Mouse (Mus musculus): Measurements from ENCODE around the gene Fgfr2.

The Fgfr2 gene

GRCm38 (mm10) chr7:130976305-130976935, 2146.7 kb downstream of the Fgfr2 start:
- in situ Hi-C loops (cut with MseI, MboI), result no loop called here

- in situ Hi-C loops (cut with MseI, MboI), result no loop called here
These were observed 2150.4 kb downstream of the Fgfr2 start for GRCm38 (mm10) chr7:130972767-130973166.

DNA sequence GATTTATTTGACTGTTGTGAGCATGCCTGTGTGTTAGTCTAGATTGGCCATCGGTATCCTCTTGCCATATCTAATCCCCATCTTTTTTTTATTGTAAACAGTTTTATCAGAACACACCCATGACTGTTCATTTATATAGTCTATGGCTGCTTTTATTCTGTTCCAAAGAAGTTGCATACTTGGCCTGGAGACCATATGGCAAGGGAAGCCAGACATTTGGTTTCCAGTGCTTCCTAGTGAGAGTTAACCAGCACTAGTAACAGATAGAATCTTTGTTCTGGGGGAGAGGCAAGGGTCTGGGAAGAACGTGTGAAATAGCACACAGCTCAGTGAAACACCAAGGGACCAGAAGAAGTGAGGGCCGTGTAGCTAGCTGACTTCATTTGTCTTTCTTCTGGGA, 2153.6 kb downstream of the Fgfr2 start:
- in situ Hi-C loops (cut with MseI, MboI), result no loop called here

DNA sequence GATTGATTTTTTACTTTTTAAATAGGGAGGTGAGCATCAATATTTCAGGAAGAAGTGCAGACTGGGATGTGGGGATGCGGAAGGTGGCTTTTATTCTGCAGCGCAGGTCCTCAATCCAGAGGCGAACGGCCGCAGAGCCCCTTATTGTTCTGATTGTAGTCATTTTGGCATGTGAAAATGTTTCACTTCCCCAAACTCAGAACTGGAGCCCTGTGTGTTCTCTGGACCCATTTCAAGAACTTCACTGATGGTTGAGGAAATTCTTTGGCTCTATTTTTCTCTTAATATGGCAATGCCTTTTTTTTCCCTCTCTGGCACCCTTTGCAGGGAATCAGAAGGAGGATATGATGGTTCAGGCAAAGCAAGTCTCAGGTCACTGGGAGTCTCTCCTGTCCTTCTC, 2154.1 kb downstream of the Fgfr2 start:
- in situ Hi-C loops (cut with MseI, MboI), result no loop called here

DNA sequence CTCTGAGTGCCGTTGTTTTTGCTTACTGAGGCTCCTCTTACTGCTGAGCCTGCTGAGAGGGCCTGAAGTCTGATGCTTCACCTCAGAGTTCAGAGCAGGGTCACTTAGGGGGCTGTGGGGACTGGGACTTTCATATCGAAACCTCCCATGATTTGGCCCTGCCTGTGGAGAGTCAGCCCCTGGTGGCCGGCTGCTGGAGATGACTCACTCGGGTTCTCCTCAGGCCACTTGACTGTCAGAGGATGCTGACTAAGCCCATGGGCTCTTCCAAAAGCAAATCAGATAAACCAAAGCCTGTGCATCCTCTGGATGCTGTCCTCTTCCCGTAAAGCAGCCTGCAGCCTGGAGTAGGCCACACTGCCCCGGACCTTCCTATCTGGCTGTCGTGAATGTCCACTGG, 2154.6 kb downstream of the Fgfr2 start:
- in situ Hi-C loops (cut with MseI, MboI), result no loop called here

- in situ Hi-C loops (cut with MseI, MboI), result no loop called here
These were observed 2155.2 kb downstream of the Fgfr2 start for GRCm38 (mm10) chr7:130967901-130968300.

GRCm38 (mm10) chr7:130966876-130967275, 2156.3 kb downstream of the Fgfr2 start:
- in situ Hi-C loops (cut with MseI, MboI), result no loop called here

- in situ Hi-C loops (cut with MseI, MboI), result no loop called here
These were observed 2156.7 kb downstream of the Fgfr2 start for GRCm38 (mm10) chr7:130966451-130966850.

DNA sequence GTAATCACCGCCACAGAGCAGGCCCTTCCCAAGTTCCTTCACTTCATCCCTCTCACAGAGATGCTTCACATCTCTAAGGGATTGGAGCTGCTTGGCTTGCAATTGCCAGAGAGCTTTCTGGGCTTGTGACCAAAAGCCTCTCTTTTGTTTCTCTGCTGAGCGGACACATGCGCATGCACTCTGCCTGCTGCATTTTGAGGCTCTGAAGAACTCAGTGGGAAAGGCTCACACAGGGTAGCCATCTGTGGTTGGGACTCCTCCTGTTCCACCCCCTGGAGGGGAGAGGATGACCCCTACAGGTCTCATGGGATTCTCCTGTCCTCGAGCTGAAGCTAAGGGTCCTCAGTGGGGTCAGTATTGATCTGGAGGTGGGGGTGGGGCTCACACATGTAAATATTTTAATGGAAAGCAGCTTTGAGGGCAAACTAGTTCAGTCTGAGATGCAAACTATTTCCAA, 2157.2 kb downstream of the Fgfr2 start:
- in situ Hi-C loops (cut with MseI, MboI), result no loop called here

GRCm38 (mm10) chr7:130965396-130965795, 2157.8 kb downstream of the Fgfr2 start:
- in situ Hi-C loops (cut with MseI, MboI), result no loop called here

GRCm38 (mm10) chr7:130964686-130965085, 2158.5 kb downstream of the Fgfr2 start:
- in situ Hi-C loops (cut with MseI, MboI), result no loop called here

DNA sequence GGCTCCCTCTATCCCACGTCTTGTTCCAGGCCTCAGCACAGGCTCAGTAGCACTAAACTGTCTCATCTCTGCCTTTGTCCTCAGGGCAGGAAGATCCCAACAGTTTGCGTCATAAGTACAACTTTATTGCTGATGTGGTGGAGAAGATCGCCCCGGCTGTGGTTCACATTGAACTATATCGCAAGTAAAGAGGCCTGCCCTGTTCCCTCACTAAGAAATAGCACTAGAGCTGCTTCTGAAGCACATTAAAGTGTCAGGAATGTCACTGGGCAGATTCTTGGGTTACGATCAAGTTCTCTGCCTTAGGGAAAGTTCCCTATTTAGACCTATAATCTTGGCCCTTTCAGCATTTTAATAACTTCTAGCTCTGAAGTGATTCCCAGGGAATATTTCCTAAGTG, 2161.7 kb downstream of the Fgfr2 start:
- in situ Hi-C loops (cut with MseI, MboI), result no loop called here

DNA sequence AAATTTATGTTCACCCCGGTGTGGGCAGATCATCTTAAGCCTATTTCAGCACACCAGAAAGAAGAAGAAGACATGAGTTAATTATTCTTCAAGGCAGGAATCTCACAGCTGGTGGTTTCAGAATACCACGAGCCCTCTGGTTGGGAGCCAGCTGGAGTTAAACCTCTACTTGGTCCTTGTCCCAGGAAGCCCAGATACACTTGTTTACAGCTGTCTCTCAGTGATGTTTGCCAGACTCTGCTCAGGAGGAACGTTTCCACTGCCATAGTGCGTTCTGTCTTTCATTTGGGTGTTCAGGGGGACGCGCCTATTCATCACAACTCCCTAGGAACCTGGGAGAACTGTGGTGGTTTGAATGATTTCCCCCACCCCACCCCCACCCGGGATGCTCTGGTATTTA, 2163.3 kb downstream of the Fgfr2 start:
- in situ Hi-C loops (cut with MseI, MboI), result no loop called here

DNA sequence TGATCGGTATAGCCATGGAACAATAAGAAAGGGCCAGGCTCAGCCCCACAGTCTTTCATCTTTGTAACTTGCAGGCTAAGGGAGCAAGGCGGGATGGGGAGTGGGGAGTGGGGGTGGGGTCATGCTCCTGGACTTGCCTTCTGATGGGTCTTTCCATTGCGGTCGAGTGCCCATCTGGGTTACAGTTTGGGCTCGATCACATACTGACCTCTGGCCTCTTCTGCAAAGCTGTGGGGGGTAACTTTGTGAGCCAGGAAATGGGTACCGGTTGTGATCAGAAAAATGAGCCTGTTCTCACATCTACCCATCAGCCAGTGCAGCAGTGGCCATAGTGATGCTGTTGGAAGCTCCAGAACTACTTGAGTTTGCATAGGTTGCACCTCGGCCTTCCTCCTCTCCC, 2164.6 kb downstream of the Fgfr2 start:
- in situ Hi-C loops (cut with MseI, MboI), result no loop called here

GRCm38 (mm10) chr7:130954177-130954601, 2169.0 kb downstream of the Fgfr2 start:
- in situ Hi-C loops (cut with MseI, MboI), result no loop called here

- in situ Hi-C loops (cut with MseI, MboI), result no loop called here
These were observed 2169.8 kb downstream of the Fgfr2 start for GRCm38 (mm10) chr7:130953376-130953775.

- in situ Hi-C loops (cut with MseI, MboI), result no loop called here
These were observed 2172.1 kb downstream of the Fgfr2 start for GRCm38 (mm10) chr7:130951004-130951403.

GRCm38 (mm10) chr7:130950482-130950881, 2172.7 kb downstream of the Fgfr2 start:
- in situ Hi-C loops (cut with MseI, MboI), result no loop called here

DNA sequence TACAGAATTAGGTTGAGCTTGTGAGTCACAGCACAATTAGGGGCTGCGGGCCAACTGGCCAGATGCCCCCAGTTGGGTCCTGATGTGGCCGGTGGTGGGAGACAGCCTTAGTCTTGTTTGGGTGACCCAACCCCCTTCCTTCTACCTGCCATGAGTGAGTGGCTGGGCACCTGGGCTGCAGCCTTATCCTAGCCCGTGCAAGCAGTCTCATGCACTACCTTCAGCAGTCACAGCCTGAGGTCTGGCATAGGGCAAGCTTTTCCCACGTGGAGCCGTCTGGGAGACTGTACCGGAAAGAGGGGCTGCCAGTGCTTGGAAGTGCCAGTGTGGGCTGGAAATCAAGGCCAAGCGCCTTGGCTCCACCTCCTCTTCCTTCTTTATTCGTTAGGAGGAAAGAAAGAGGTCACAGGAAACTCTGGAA, 2173.8 kb downstream of the Fgfr2 start:
- in situ Hi-C loops (cut with MseI, MboI), result no loop called here

DNA sequence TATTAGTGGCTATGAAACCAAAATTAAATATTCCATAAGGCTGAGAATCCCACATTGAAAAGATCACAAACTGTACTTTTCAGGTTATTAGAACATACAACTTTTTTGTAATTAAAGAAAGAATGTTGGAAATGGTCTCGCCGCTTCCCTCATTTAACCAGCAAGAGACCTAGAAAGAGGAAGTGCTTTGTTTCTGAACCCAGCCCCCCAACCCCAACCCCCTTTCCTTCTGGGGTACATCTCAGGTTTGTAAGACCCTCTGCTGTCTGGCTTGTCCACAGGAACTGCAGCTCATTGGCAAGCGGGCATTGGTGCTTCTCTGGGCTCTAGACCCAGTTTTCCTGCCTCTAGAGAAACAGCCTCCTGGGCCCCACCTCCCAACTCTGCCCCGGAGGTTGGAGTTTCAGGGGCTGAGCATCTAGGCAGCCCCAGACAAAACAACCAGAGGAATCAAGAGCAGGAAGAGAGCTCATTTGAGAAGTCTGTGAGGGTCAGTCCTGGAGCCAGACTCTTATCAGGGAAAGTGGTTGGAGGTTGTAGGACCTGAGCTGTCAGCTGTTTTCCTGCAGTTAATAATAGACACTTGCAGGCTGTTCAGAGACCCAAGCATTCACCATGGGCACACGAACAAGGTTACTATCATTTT, 2174.5 kb downstream of the Fgfr2 start:
- in situ Hi-C loops (cut with MseI, MboI), result no loop called here

DNA sequence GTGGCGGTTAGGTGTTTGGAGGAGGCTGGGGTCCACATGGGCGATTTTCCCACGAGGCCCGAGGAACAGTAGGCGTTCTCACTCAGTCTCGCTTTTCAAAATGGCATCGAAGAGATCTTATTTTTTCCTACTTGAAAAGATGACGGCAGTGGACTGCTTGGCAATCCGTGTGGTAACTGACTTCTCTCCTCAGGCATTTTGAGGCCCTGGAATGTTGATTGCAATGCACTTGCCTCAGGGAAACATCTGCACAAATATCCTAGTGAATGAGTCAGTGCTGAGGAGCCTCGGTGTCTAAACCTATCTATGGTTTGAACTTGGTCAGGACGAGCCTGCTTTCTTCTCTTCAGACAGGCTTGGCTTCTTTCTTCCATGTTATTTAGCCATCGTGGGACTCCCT, 2176.8 kb downstream of the Fgfr2 start:
- in situ Hi-C loops (cut with MseI, MboI), result no loop called here

GRCm38 (mm10) chr7:130945730-130946129, 2177.4 kb downstream of the Fgfr2 start:
- in situ Hi-C loops (cut with MseI, MboI), result no loop called here

DNA sequence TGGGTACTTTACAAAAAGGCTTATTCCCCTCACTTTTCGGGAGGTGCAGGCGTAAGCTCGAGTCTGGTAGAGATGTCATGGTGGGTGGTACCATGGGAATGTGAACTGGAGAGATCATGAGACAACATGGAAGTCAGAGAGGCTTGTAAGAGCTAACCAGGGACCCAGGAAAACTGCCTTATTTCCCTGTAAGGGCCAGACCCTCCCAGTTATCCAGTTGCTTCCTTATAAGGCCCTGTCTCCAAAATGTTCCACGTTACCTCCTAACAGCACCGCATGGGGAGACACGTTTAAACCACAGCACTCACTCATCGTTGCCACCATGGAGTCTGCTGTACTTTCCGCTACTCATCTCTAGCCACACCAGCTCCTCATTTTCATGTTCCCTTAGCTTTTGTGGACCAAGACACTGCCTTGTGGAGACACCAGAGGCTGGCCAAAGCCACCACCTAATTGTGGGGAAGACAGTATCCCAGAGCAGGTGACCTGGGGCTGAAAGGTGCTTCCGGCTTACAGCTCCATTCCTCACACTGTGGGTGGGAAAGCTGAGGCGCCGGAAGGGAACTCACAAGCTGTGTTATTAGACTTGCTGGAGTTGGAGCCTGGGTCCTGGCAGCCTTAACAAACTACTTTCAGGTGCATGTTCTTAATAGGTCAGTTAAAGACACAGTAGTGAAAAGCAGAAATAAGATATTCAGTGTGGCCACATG, 2178.2 kb downstream of the Fgfr2 start:
- in situ Hi-C loops (cut with MseI, MboI), result no loop called here

All from mouse trophoblast stem cell (cell line).